Mouse (Mus musculus): ENCODE measurements at regions not wholly inside any gene's neighbourhood (a gene's known extent, or its start where the extent isn't known, plus 50 kb on each side); places are given as distances from the start of the nearest gene placed in this dataset.

- Histone ChIP-seq H3K4me3 (ENCODE audit: low read depth, low read length) (no peak overlapping the region), H3K9me3 (ENCODE audit: control insufficient read depth, low read length) (no peaks in the 10 kb centered on the region), H3K9ac (ENCODE audit: low read length) (no peak overlapping the region), H3K4me1 (replicated peaks; ENCODE audit: control insufficient read depth, insufficient read depth) (no peaks in the 10 kb centered on the region), H3K27ac (replicated peaks) (no peak overlapping the region), H3K27me3 (ENCODE audit: control insufficient read depth, insufficient read depth, low read length) (no peaks in the 10 kb centered on the region), H3K36me3 (ENCODE audit: control insufficient read depth, insufficient read depth, low read length) (no peaks in the 10 kb centered on the region), H3K4me2 (replicated peaks; ENCODE audit: low read depth) (no peak overlapping the region)
- TF ChIP-seq EP300 (optimal IDR thresholded peaks at IDR 0.05) = no peak
- TF ChIP-seq CTCF (IDR thresholded peaks at IDR 0.05; ENCODE audit: low read depth) = no peak
- DNase-seq (ENCODE audit: low spot score) (no peak), ATAC-seq (ENCODE audit: low FRiP score, low TSS enrichment) (no peak)
- 69% methylated on average over 3 of the region's 3 CpGs for WGBS
Observed at GRCm38 (mm10) chrX:70682194-70682593, 205.2 kb upstream of the Tmem185a start.

- 75% methylated on average over 3 of the region's 3 CpGs for WGBS
- H3K27ac ChIP-seq (replicated peaks) = no peak overlapping the region
- no peak for TF ChIP-seq EP300 (optimal IDR thresholded peaks at IDR 0.05)
- no peak for TF ChIP-seq CTCF (IDR thresholded peaks at IDR 0.05; ENCODE audit: low read depth)
- H3K4me1 ChIP-seq (replicated peaks; ENCODE audit: control insufficient read depth, insufficient read depth) = no peaks in the 10 kb centered on the region
- no peak overlapping the region for H3K9ac ChIP-seq (ENCODE audit: low read length)
- no peak overlapping the region for H3K4me3 ChIP-seq (ENCODE audit: low read depth, low read length)
- no peak for ATAC-seq (ENCODE audit: low FRiP score, low TSS enrichment)
- no peaks in the 10 kb centered on the region for H3K9me3 ChIP-seq (ENCODE audit: control insufficient read depth, low read length)
- no peak for DNase-seq (ENCODE audit: low spot score)
- H3K27me3 ChIP-seq (ENCODE audit: control insufficient read depth, insufficient read depth, low read length) = no peaks in the 10 kb centered on the region
- no peaks in the 10 kb centered on the region for H3K36me3 ChIP-seq (ENCODE audit: control insufficient read depth, insufficient read depth, low read length)
- no peak overlapping the region for H3K4me2 ChIP-seq (replicated peaks; ENCODE audit: low read depth)
Observed at GRCm38 (mm10) chrX:70667092-70667491, 190.1 kb upstream of the Tmem185a start.

All from stomach, postnatal 0 days (tissue).